Mouse (Mus musculus): ENCODE results near the gene Tmcc1.

GRCm38 (mm10) chr6:116154854-116155624 is 38.2 kb downstream of the Tmcc1 start:
- TF ChIP-seq ZC3H11A (IDR thresholded peaks at IDR 0.05; ENCODE audit: low read depth, low read length) (no peak), CTCF (IDR thresholded peaks at IDR 0.05 in 2 of 3, conservative IDR thresholded peaks at IDR 0.05 in 1 of 3; ENCODE audit: control insufficient read depth in 1 of 3, insufficient read depth in 1 of 3, low read depth in 2 of 3, low read length in 3 of 3, poor library complexity in 1 of 3, severe bottlenecking in 1 of 3) (no peak), ZKSCAN1 (IDR thresholded peaks at IDR 0.05; ENCODE audit: low read depth, low read length) (no peak), CHD1 (IDR thresholded peaks at IDR 0.05; ENCODE audit: low read depth, low read length) (no peak)

Measured in MEL (cell line).